Mouse (Mus musculus) forebrain, embryonic 10.5 days (tissue): ENCODE measurements around the gene Lcmt1. TPM values are rescaled to one million over a fixed set of nuclear protein-coding genes. Genes with fewer than 3 reads are reported as not detected.

Source experiments
- DNase-seq: peaks from one replicate; pipeline ENCODE4 v3.0.0-alpha.2; 2017; ENCODE audit warnings: low spot score; ENCODE audit errors: extremely low spot score
- H3K27ac ChIP-seq: fragments of 300-500 bp; sonication (generic); 2 replicates; pipeline ENCODE4 v1.5.1; 2016; ENCODE audit warnings: mild to moderate bottlenecking
- H3K27me3 ChIP-seq: fragments of 300-500 bp; sonication (generic); 2 replicates; pipeline ENCODE4 v1.6.1; 2016; ENCODE audit warnings: mild to moderate bottlenecking; ENCODE audit not compliant: poor library complexity, severe bottlenecking
- H3K36me3 ChIP-seq: fragments of 300-500 bp; sonication (generic); replicated peaks from 2 replicates; pipeline ENCODE4 v1.6.1; 2016; ENCODE audit warnings: mild to moderate bottlenecking, moderate library complexity
- H3K4me1 ChIP-seq: fragments of 300-500 bp; sonication (generic); 2 replicates; pipeline ENCODE4 v1.6.1; 2016
- H3K4me3 ChIP-seq: fragments of 300-500 bp; sonication (generic); 2 replicates; pipeline ENCODE4 v1.5.1; 2016; ENCODE audit warnings: mild to moderate bottlenecking, moderate library complexity
- H3K9me3 ChIP-seq: fragments of 300-500 bp; sonication (generic); 2 replicates; pipeline ENCODE4 v1.6.1; 2016; ENCODE audit warnings: mild to moderate bottlenecking, moderate library complexity
- WGBS: fragments of 180-500 bp; shearing (Covaris S2); methylation state at CpG from one replicate; pipeline ENCODE4 v1.1.7; 2016; 5-methylcytosine and 5-hydroxymethylcytosine counted together
- polyA plus RNA-seq: library from polyadenylated mRNA; unstranded; fragments of >200 nt; fragmentation: Nextera tagmentation; extraction: Ambion mirVana; gene quantifications from 2 replicates; pipeline ENCODE4 v1.2.1, GENCODE M21; 2016

Gene Lcmt1
- polyA plus RNA-seq, 1 experiment from 2014 or later, result 52.0 TPM

DNA sequence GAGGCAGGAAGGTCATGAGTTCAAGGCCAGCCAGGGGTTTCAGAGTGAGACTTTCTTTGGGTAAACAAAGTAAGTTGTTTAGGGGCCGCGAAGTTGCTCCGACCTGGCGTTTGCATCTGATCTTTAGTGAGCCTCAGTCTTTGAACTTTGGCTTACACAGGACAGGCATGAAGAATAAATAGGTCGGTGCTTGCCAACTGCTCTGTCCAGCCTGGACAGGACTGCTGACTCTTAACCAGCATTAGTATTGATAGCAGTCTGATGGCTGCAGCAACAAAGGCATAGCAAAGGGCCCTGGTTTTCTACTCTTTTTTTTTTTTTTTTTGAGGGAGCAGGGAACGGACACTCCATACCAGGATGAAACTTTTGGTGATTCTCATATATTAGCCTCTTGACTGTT is 83.0 kb downstream of the Lcmt1 start:
- no peaks in the 10 kb centered on the region for H3K9me3 ChIP-seq
- H3K36me3 ChIP-seq, result no peaks in the 10 kb centered on the region
- DNase-seq, result peak; percentile 7
- H3K4me3 ChIP-seq, result no peak overlapping the region
- no peaks in the 10 kb centered on the region for H3K27me3 ChIP-seq
- no peak overlapping the region for H3K27ac ChIP-seq
- 85% methylated on average over 6 of the region's 6 CpGs for WGBS
- H3K4me1 ChIP-seq, result no peaks in the 10 kb centered on the region

DNA sequence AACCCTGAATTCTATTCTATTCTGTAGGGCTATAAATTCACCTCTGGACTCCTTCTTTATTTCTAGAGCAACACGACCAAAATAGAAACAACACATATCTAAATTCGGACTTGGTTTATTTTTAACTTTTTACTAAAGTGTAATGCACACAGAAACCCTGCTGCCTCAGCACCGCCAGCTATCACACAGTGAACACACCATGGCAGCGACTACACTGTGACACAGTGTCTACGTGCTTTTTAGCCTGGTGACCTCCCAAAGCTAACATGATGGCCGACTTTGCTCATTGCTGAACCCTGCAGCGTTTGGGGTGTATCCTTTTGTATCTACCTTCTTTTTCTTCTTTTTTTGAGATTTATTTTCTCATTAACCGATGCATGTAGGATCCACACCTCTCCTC is 83.5 kb downstream of the Lcmt1 start:
- 89% methylated on average over 8 of the region's 8 CpGs for WGBS
- no peak overlapping the region for H3K4me3 ChIP-seq
- H3K36me3 ChIP-seq, result no peaks in the 10 kb centered on the region
- H3K4me1 ChIP-seq, result no peaks in the 10 kb centered on the region
- no peaks in the 10 kb centered on the region for H3K27me3 ChIP-seq
- DNase-seq, result no peak
- H3K27ac ChIP-seq, result no peak overlapping the region
- H3K9me3 ChIP-seq, result no peaks in the 10 kb centered on the region

DNA sequence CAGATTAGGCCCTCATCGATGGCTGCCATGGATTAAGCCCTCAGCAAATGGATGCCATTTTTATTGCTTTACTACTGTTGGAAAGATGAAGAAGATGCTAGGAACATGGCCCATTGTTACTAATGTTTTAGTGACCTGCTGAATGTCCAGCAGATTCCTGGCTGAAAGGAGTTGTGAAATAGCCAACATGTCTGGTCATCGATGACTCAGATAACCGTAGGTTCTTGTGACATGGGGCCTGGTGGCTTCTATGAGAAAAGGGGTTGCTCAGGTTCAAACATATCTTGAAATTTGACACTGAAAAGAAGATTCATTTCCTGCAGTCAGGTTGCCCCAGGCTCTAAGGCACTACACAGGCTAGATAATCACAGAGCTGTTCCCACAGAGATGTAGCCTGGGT is 85.5 kb downstream of the Lcmt1 start:
- no peak for DNase-seq
- Histone ChIP-seq H3K4me3 (no peak overlapping the region), H3K36me3 (no peaks in the 10 kb centered on the region), H3K27me3 (no peaks in the 10 kb centered on the region), H3K27ac (no peak overlapping the region), H3K4me1 (no peaks in the 10 kb centered on the region), H3K9me3 (no peaks in the 10 kb centered on the region)
- 98% methylated on average over 3 of the region's 3 CpGs for WGBS

DNA sequence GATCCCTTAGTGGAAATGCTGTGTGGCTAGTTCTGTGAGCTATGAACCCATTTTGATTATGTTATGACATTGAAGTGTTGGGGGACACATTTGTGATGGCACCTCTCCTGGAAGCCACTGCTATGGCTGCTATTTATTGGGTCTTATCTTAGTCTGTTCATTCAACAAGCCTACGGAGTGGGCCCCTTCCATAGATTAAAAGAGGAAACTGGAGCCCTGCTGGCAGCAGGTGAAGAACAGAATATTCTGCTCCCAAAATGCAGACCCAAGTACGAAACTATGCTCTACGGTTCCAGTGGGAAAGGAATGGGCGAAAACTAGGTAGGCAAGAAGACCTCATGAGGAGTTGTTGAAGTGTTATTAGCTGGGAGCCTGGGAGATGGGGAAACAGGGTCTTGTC is 88.7 kb downstream of the Lcmt1 start:
- Histone ChIP-seq H3K36me3 (no peaks in the 10 kb centered on the region), H3K4me3 (no peak overlapping the region), H3K9me3 (no peaks in the 10 kb centered on the region), H3K27ac (no peak overlapping the region), H3K4me1 (0 out of 2 replicates have a peak, but pooled peaks cover 5% of the 10 kb centered on the region), H3K27me3 (no peaks in the 10 kb centered on the region)
- 91% methylated on average over 4 of the region's 4 CpGs for WGBS
- DNase-seq, result no peak

DNA sequence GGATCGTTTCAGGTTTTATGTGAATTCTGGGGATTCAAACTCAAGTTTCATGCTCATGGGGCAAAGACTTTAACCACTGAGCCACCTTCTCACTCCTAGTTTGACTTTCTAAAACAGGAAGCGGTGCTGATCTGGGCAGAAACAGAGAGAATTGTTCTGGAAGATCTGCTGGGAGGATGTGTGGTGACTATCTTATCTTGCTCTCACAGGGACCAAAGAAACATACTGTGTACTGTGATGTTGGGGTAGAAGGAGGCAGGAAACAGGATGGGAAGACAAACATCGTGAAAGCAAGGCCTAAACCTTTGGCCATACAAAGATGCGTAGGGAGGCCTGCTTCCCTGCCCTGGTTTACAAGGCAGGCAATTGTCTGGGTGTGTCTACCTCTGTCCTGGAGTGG is 89.7 kb downstream of the Lcmt1 start:
- H3K27me3 ChIP-seq, result no peaks in the 10 kb centered on the region
- 85% methylated on average over 4 of the region's 4 CpGs for WGBS
- H3K36me3 ChIP-seq, result no peaks in the 10 kb centered on the region
- H3K4me3 ChIP-seq, result no peak overlapping the region
- H3K9me3 ChIP-seq, result no peaks in the 10 kb centered on the region
- H3K4me1 ChIP-seq, result 0 out of 2 replicates have a peak, but pooled peaks cover 5% of the 10 kb centered on the region
- no peak for DNase-seq
- H3K27ac ChIP-seq, result no peak overlapping the region

DNA sequence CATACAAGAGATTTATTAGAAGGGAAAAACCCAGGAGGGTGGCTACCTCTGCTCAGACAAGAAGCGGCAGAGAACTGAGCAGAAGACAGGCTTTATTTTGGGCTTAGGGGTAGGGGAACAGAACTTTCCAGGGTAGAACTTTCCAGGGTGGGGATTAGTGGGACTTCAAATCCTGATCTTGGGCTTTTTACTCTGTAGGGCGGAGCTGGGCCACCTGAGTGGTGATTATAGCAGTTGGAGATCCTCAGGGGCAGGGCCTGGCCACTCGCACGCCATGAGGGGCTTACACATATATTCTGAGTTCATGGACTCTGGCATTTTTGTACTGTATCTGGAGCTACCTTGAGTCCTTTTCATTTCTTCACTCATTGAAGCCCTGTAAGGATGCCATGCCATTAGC is 91.7 kb downstream of the Lcmt1 start:
- 0 out of 2 replicates have a peak overlapping the region, but pooled peaks have one; percentile 35 for H3K27ac ChIP-seq

DNA sequence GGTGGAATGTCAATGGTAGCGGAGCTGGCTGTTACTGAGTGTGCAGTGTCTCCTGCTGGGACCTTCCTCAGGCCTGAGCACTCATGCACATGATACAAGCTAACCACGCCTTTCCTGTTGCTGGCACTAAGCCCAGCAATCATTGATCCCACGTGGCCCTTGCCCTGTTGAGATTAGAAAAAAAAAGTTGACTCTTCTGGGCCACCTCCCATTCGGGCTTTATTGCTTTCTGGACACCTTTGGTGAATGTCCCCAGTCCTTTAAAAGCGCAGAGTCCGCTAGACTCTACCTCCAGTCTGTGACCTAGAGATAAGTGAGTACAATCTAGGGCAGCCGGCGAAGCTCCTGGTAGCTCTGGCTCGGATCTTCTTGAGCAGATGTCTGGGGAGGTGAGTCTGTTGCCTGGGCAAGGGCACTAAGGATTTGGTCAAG is 92.5 kb downstream of the Lcmt1 start, which contains the start of gene Aqp8:
TSS of gene Aqp8 (plus strand) at position 222 of the 432 bp plus-strand sequence.
- 77% methylated on average over 9 of the region's 9 CpGs for WGBS

More for the DNA sequence above, 91.7 kb downstream of the Lcmt1 start:
- H3K36me3 ChIP-seq, result no peaks in the 10 kb centered on the region
- H3K27me3 ChIP-seq, result no peaks in the 10 kb centered on the region
- DNase-seq, result no peak
- H3K9me3 ChIP-seq, result no peaks in the 10 kb centered on the region
- 0 out of 2 replicates have a peak, but pooled peaks cover 5% of the 10 kb centered on the region for H3K4me1 ChIP-seq
- H3K4me3 ChIP-seq, result no peak overlapping the region
- WGBS, result 75% methylated on average over 4 of the region's 4 CpGs

DNA sequence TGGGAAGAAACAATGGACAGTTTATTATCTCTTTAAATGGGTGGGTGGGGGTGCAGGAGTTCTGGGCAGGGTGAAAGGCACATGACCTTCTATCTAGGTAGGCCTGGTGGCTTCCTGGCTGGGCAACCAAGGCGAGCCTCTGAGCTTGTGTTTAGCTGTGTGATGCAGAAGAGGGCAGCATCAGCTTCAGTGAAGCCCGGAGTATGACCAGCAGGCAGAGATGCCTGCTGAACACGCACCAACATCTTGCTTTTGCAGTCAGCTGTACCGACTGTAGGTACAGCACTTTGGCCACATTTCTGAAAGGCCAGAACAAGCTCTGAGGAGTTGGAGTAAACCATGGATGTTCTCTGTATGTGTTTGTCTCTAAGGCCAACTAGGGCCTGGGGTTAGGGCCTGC is 94.0 kb downstream of the Lcmt1 start:
- no peak overlapping the region for H3K4me3 ChIP-seq
- no peak overlapping the region for H3K27ac ChIP-seq
- no peaks in the 10 kb centered on the region for H3K27me3 ChIP-seq
- peak; percentile 5 for DNase-seq
- no peaks in the 10 kb centered on the region for H3K9me3 ChIP-seq
- H3K4me1 ChIP-seq, result 0 out of 2 replicates have a peak, but pooled peaks cover 5% of the 10 kb centered on the region
- no peaks in the 10 kb centered on the region for H3K36me3 ChIP-seq
- WGBS, result 87% methylated on average over 4 of the region's 4 CpGs

More for the DNA sequence above, 92.5 kb downstream of the Lcmt1 start, which contains the start of gene Aqp8:
- Histone ChIP-seq H3K4me1 (0 out of 2 replicates have a peak, but pooled peaks cover 5% of the 10 kb centered on the region), H3K27me3 (no peaks in the 10 kb centered on the region), H3K4me3 (no peak within 1 kb of the TSS), H3K27ac (0 out of 2 replicates have a peak within 1 kb of the TSS, but pooled peaks have one; percentile 35), H3K36me3 (no peaks in the 10 kb centered on the region), H3K9me3 (no peaks in the 10 kb centered on the region)
- DNase-seq, result no peak

DNA sequence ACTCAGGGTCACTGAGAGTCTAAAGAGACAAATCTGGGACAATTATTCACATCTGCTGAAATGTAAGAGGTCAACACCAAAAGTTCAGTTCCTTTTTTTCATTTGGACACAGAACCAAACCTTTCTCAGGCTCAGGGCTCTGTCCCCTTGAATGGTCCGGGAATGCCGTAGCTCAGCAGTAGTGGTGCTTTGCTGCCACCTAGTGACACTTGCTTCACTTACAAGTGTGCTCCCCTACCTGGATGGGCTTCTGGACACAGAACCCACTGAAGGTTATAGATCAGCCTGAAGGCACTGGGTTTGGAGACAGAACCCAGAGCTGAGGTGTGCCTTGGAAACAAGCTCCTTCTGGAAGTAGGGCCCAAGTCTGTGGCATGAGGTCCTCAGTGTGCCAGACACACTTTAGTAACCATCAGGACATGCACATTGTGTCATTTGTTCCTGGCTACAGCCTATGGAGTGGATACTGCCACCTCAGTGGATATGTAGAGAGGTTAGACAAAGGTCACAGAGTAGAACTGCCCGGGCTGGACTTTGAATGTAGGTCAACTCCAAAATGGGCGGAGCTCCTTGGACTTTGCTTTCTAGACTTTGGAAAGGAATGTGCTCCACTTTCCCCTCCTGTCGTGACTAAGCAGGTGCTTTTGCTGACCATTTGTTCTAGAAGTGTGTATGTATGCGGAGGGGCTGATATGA is 96.3 kb downstream of the Lcmt1 start:
- Histone ChIP-seq H3K4me3 (no peak overlapping the region), H3K27me3 (no peaks in the 10 kb centered on the region), H3K36me3 (no peaks in the 10 kb centered on the region), H3K9me3 (no peaks in the 10 kb centered on the region), H3K4me1 (0 out of 2 replicates have a peak, but pooled peaks cover 5% of the 10 kb centered on the region), H3K27ac (no peak overlapping the region)
- 39% methylated on average over 6 of the region's 6 CpGs for WGBS
- peak; percentile 73 for DNase-seq

DNA sequence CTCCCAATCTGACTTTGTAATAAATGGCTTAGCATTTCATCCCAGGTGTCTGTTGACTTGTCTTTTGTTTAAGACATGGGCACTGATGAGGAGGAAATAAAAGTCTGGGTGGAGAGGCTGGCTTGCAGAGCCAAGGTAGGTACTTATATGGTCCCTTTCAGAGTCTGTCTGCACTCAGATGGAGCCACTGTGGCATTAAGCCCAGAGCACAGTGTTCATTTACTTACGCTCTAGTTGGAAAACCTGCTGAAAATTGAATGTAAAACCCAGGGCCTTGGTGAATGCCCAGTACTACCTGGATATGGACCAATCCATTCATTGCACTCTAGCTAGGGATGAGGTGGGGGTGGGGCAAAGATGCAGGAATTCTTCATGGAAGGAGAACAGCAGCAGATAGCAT is 98.4 kb downstream of the Lcmt1 start:
- Histone ChIP-seq H3K4me3 (no peak overlapping the region), H3K4me1 (no peaks in the 10 kb centered on the region), H3K36me3 (no peaks in the 10 kb centered on the region), H3K9me3 (no peaks in the 10 kb centered on the region; the same call in 1 of the 2 replicates), H3K27ac (no peak overlapping the region), H3K27me3 (no peaks in the 10 kb centered on the region)
- WGBS, result 93% methylated on average over 1 of the region's 1 CpGs
- no peak for DNase-seq

Other genes starting within 250 kb of the Lcmt1 start
- gene Tnrc6a, start 245.9 kb upstream of the Lcmt1 start, polyA plus RNA-seq, result 51.7 and 52.8 TPM in 2 replicates
- gene Slc5a11, start 155.0 kb upstream of the Lcmt1 start, polyA plus RNA-seq, result not detected in 2 replicates
- 27.5 and 27.7 TPM in 2 replicates for gene Arhgap17, start 131 bp downstream of the Lcmt1 start, polyA plus RNA-seq
- 0.32 and 0.78 TPM in 2 replicates for gene Aqp8, start 92.5 kb downstream of the Lcmt1 start, polyA plus RNA-seq
- gene Zkscan2, start 130.7 kb downstream of the Lcmt1 start, polyA plus RNA-seq, result 4.6 and 5.0 TPM in 2 replicates